Mouse (Mus musculus): ENCODE data around the gene Spaca4. TPM values are rescaled to one million over a fixed set of nuclear protein-coding genes. Genes with fewer than 3 reads are reported as not detected.

The Spaca4 gene
- total RNA-seq, 2 experiments from 2014 or later = not detected

DNA sequence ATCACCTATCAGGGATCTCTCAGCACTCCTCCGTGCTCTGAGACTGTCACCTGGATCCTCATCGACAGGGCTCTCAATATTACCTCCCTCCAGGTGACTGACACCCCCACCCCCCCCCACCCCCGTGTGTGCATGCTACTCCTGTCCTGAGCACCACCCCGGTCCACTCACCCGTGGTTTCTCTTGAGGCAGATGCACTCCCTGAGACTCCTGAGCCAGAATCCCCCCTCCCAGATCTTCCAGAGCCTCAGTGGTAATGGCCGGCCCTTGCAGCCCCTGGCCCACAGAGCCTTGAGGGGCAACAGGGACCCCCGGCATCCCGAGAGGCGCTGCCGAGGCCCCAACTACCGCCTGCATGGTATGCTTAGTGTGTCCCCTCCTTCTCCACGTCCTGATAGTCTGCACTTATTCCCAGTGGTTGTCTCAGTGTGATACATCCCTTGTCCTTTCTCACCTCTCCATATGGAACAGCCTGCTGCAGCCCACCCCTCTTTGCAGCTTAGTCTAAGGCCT is 22.0 kb downstream of the Spaca4 start:
- intact Hi-C loops (cut with DNase I) = loop anchor here (5.0 kb wide), 1 partner anchor 236 kb away; the partner anchor contains the start of gene Bax
- DNase-seq (ENCODE audit: low spot score in 2 of 2) = no peak

GRCm38 (mm10) chr7:45702809-45703520 is 22.6 kb downstream of the Spaca4 start:
- intact Hi-C loops (cut with DNase I) = loop anchor here (5.0 kb wide), 1 partner anchor 236 kb away; the partner anchor contains the start of gene Bax
- DNase-seq (ENCODE audit: low spot score in 2 of 2) = no peak

DNA sequence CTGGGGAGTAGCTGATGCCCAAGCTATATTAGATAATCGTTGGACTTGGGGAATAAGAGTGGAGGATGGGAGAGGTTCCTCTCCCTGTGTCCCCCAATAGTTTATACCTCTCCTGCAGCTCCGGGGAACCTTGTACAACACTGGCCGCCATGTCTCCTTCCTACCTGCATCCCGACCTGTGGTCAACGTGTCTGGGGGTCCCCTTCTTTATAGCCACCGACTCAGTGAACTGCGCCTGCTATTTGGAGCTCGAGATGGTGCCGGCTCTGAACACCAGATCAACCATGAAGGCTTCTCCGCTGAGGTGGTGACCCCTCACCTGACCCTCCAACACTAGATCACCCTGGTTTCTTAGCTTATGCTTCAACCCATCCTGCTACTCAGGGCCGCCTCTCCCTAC is 23.3 kb downstream of the Spaca4 start:
- intact Hi-C loops (cut with DNase I) = loop anchor here (5.0 kb wide), 1 partner anchor 235 kb away; the partner anchor contains the start of gene Bax
- DNase-seq (ENCODE audit: low spot score in 2 of 2) = no peak

GRCm38 (mm10) chr7:45701607-45702006 is 24.0 kb downstream of the Spaca4 start:
- no peak for DNase-seq (ENCODE audit: low spot score in 2 of 2)
- intact Hi-C loops (cut with DNase I) = loop anchor here (5.0 kb wide), 1 partner anchor 234 kb away; the partner anchor contains the start of gene Bax

DNA sequence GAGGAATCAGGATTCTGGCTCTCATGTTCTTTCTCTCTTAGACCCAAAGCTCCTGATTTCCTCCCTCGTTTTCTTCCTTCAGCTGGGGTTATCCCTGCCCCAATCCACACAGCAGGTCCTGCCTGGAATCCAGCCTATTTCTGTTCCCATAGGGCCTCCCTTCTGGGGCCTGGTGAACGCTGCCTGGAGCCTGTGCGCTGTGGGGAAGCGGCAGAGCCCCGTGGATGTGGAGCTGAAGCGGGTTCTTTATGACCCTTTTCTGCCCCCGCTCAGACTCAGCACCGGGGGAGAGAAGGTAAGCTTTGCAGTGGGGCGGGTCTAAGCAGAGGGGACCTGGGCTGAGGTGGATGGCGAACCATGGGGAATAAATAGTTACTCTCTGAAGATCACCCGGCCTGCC is 24.5 kb downstream of the Spaca4 start:
- intact Hi-C loops (cut with DNase I) = loop anchor here (5.0 kb wide), 1 partner anchor 234 kb away; the partner anchor contains the start of gene Bax
- peak in 1 of 2 experiments; percentile 56 for DNase-seq (ENCODE audit: low spot score in 2 of 2)

DNA sequence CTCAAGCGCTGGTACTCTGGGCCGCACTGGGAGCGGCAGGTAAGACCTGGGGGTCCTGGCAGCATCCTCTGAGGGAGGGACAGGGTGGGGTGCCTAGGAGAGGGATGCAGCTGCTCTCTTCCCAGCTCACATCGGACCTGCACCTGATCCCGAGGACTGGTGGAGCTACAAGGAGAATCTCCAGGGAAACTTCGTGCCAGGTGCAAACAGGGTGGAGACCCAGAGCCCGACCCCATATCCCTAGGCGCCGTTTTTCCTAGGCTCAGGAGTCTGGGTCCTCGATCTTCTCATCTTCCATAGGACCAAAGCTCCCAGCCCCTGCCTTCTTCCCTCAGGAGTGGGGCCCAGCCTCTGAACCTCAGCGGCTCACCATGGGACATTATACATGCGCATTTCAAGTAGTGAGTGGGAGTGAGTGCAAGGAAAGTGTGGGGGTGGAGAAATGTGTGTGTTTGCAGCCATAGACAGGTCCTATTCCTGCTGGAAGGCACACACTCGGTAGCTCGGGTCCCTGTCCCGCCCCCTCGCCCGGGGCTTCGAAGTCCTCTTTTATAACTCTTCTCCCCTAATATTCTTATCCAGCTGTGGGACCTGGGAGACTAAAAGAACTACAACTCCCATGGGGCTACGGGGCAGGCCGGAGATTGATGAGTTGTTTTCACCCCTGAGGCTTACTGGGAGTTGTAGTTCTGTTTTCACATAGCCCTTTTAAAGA is 25.2 kb downstream of the Spaca4 start:
- intact Hi-C loops (cut with DNase I) = loop anchor here (5.0 kb wide), 1 partner anchor 233 kb away; the partner anchor contains the start of gene Bax
- peak; percentile 83 to 84 for DNase-seq (ENCODE audit: low spot score in 2 of 2)

DNA sequence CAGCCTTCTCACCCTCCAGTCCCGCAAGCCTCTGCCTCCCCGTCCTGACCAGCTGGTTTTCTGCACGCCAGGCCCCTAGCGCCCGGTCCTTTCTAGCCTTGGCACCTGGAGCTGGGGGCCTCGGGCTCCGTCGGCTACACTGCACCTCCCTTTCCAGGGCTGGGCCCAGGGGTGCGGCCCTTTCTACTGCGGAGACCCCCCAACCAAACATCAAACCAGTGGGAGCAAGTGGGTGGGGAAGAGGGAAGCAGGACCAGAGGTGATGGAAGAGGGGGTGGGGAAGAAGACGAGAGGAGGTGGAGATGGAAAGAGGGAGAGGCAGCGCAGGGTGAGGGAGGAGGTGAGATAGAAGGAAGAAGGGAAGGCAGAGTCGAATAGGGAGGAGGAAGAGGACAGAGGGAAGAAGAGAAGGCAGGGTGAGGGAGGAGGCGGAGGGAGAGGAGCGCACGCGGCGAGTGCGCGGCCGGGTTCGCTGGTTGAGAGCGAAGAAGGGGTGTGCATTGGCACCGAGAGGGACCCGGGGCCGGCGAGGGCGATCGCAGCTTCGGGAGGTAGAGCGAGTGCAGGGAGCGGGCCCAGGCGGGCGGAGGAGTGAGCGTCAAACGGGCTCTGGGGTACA is 26.0 kb downstream of the Spaca4 start, which contains the start of gene Car11:
Gene Car11, plus strand, starts transcription at position 321 of the 619 bp plus-strand sequence.
- intact Hi-C loops (cut with DNase I) = loop anchor here (5.0 kb wide), 1 partner anchor 232 kb away; the partner anchor contains the start of gene Bax
- peak; percentile 62 to 73 for DNase-seq (ENCODE audit: low spot score in 2 of 2)

- intact Hi-C loops (cut with DNase I) = no loop called here
- no peak for DNase-seq (ENCODE audit: low spot score in 2 of 2)
These were observed 27.7 kb downstream of the Spaca4 start for GRCm38 (mm10) chr7:45697894-45698293.

- intact Hi-C loops (cut with DNase I) = no loop called here
These were observed 30.5 kb downstream of the Spaca4 start for GRCm38 (mm10) chr7:45695098-45695497.

DNA sequence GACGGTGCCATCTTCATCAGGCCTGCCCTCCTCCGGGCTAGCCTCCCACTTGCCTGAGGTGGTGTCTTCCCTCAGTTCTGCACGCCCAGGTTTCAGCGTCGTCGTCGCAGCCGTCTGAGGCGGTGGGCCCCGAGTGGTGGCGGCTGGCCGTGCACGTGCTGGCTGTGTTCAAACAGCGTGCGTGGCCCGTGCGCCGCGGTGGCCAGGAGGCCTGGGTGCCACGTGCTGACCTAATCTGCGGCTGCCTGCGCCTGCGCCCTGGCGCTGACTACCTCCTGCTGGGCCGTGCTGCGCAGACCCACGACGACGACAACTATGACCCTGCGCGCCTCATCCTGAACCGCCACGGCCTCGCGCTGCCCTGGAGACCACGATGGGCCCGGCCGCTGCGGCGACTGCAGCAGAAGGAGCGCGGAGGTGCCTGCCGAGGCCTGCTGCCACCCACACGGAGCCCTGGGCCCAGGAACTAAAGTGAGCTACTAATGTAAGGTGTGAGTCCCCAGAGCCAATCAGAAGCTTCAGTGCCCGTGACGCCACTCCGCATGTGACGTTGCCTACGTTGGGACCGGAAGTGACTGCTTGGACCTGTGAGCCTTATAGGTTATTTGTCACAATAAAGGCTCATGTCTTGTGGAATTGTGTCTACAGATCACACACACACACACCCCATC is 31.6 kb downstream of the Spaca4 start, which contains the start of gene Sec1:
Gene Sec1, minus strand, starts transcription at position 482 of the 671 bp plus-strand sequence.
- no peak for DNase-seq (ENCODE audit: low spot score in 2 of 2)
- intact Hi-C loops (cut with DNase I) = no loop called here

More at GRCm38 (mm10) chr7:45695098-45695497, 30.5 kb downstream of the Spaca4 start:
- no peak for DNase-seq (ENCODE audit: low spot score in 2 of 2)

DNA sequence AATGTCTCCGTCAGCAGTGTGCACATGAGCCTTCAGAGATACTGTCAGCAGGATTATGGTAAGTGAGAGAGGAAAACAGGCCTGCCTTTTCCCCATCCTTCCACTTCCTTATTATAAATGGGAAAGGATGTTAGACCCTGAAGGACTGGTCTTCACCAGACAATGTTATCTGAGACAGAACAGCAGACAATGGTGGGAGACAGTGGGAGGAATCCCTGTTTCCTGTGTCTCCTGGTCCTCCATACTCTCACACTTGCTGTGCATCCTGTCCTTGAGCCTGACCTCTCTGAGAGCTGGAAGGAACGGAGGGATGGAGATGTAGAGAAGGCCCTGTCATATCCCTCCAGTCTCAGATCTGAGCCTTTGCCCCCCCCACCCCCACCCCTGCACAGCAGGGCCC is 33.2 kb downstream of the Spaca4 start:
- no peak for DNase-seq (ENCODE audit: low spot score in 2 of 2)
- intact Hi-C loops (cut with DNase I) = no loop called here

DNA sequence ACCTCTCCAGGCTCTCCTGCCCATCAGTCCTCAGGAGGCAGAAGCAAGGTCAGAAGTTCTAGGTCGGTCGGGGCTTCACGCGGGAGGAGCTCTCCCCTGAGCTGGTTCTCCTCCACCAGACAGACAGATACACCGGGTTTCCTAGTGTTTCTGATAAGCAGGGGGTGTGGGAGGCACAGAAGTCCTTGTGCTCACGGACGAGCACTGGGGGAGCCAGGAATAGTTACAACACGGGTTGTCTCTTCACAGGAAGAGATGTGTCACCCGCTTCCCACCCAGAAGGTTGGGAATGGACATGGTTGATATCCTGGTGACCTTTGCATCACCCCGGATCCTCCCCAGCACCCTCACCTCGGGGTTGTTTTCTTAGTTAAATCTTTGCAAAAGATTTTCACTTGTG is 35.8 kb downstream of the Spaca4 start:
- DNase-seq (ENCODE audit: low spot score in 2 of 2) = no peak
- intact Hi-C loops (cut with DNase I) = loop anchor here (10.0 kb wide), 1 partner anchor 215 kb away; no protein-coding TSS in a partner anchor

DNA sequence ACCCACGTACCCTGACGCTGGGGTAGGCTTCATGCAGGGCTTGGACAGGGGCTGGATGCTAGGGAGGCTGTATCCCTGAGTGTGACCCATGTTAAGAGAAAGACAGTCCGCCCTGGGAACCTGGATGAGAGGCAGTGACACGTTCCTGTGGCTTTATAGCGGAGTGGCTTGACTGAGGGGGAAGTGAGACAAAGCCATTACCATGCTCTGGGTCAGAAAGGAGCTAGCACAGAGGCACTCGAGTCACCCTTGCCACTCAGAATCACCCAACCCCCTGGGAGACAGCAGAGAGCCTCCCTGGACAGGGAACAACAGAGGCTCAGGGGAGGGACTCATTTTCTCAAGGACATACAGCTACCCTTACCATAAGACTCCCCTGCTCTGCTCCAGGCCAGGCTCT is 36.5 kb downstream of the Spaca4 start:
- DNase-seq (ENCODE audit: low spot score in 2 of 2) = no peak
- intact Hi-C loops (cut with DNase I) = loop anchor here (10.0 kb wide), 1 partner anchor 214 kb away; no protein-coding TSS in a partner anchor

- intact Hi-C loops (cut with DNase I) = loop anchor here (10.0 kb wide), 1 partner anchor 212 kb away; no protein-coding TSS in a partner anchor
- no peak for DNase-seq (ENCODE audit: low spot score in 2 of 2)
These were observed 38.8 kb downstream of the Spaca4 start for GRCm38 (mm10) chr7:45686841-45687240.

DNA sequence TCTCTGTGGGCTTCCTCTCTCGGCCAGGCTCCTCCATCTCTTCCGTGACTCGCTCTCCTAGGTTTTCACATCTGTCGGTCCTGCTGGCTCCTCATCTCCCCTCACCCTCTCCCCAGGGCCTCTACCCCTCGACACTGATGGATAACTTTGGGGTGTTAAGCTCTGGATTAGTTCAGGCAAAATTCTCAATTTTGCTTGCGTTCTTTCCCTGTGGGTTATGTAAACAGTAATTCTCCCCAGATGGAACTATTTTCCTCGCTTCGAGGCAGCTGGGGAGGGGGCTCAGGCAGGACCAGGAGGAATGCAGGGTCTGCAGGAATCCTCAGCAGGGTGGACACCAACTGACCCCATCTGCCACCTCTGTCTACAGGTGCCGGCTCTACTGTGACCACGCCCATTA is 39.8 kb downstream of the Spaca4 start:
- DNase-seq (ENCODE audit: low spot score in 2 of 2) = no peak
- intact Hi-C loops (cut with DNase I) = loop anchor here (10.0 kb wide), 1 partner anchor 211 kb away; no protein-coding TSS in a partner anchor

- intact Hi-C loops (cut with DNase I) = loop anchor here (5.0 to 10.0 kb wide), 3 partner anchors 41 to 209 kb away; no protein-coding TSS in a partner anchor
- no peak for DNase-seq (ENCODE audit: low spot score in 2 of 2)
These were observed 42.1 kb downstream of the Spaca4 start, which contains the start of gene Ntn5 for GRCm38 (mm10) chr7:45683396-45684050. TSS of gene Ntn5 (plus strand) at chr7:45684022.

DNA sequence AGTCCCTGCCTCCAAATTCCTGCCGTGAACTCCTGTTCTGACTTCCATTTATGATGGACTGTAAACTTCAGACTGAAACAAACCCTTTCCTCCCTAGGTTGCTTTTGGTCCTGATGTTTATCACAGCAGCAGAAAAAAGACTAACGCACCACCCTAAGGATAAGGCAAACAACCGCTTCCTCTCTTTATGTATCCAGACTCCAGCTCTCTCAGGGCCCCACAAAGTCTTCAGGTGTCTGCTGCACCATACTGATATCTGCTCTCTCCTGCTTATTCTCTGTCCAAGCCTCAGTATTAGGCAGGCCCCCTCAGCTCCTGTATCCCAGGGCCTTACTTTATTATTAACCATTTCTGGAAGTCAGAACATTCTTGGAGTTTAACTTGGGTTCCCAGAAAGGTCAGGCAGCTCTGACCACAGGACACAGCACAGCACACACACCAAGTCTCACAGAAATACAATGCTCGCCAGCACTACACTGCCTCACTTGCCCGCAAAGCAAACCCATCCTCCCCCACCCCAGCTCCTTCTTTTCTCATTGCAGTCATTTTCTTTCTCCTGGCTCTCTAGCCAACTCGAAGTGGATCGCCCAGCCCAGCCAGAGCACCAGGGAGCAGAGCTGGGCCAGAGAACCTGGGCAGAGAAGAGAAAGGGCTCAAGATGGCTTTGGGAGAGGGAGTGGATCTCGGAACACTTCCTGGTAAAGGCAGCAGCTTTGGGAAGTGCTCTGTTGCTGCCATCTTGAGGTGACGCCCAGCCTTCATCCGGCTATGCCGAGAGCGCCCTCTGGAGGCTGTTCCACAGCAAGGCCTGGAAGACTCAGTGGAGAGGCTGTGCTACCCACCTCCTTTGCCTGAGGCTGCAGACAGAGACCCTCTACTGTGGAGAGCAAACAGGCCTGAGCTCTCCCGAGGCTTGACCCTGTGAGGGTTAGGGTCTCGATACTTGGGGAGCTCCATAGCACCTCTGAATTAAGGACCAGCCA is 43.2 kb downstream of the Spaca4 start:
- intact Hi-C loops (cut with DNase I) = loop anchor here (5.0 to 10.0 kb wide), 3 partner anchors 40 to 208 kb away; no protein-coding TSS in a partner anchor
- DNase-seq (ENCODE audit: low spot score in 2 of 2) = peak; percentile 81 to 85

Data from left cerebral cortex, postnatal 36 days (tissue).